Mouse (Mus musculus) megakaryocyte progenitor cell, adult 5-6 weeks (primary cell): ENCODE measurements around the gene Csrp3. TPM values are rescaled to one million over a fixed set of nuclear protein-coding genes. Genes with fewer than 3 reads are reported as not detected.

Experiments used
- ATAC-seq: replicated peaks from 2 replicates; pipeline ENCODE4 v1.8.0; 2016; ENCODE audit warnings: mild to moderate bottlenecking, moderate TSS enrichment, inconsistent platforms; ENCODE audit not compliant: poor library complexity
- total RNA-seq, 2 experiments: library from RNA; stranded (forward) in 1 of 2; stranded (reverse) in 1 of 2; fragments of 157-497, 149-512 nt in 1 of 2; fragments of 200-1000 nt in 1 of 2; gene quantifications; 2 replicates each; pipeline versions ENCODE4 v1.2.3 to v1.2.4; 2015 to 2017

Csrp3 gene
- total RNA-seq (2015), result 4.3 and 5.1 TPM in 2 replicates
- total RNA-seq (2017), result 2.2 and 4.8 TPM in 2 replicates

DNA sequence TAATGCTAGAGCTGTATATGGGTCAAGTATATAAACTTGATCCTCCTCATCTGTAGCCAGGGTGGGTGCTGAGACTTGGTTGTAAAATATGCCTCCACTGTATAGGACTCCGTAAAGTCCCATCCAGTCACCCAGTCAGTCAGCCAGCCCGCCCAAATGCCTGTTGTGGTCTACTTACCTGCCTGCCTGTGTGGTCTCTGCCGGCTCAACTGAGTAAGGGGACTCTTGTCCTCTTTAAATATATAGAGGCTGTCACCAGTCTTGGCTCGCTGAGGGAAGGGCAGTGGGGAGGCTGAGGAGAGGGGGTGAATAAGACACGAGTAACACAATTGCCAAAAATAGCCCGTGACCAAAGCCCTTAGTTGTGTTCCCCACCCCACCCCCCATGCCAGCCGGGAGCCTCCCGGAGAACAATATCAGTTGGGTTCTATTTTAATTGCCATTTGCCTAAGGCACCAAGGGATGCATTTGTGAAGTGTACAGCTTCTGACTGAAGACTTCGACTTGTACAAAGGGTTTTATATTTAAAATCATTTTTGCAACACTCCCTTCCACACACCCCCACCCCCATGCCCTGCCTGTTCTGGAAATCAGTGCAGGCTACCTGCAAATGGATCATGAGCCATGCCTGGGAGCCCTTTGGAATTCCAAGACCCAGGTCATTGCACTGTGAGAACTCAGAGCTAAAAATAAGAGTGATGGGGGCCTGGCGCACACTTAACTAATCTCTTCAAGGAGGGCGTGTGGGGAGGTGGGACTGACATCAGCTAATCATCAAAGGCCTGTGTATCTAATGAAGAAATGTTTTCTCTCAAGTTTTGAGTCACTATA is at the start of gene Csrp3:
Gene Csrp3 (minus strand): TSS at position 214 of the 831 bp plus-strand sequence.
- no peak for ATAC-seq

DNA sequence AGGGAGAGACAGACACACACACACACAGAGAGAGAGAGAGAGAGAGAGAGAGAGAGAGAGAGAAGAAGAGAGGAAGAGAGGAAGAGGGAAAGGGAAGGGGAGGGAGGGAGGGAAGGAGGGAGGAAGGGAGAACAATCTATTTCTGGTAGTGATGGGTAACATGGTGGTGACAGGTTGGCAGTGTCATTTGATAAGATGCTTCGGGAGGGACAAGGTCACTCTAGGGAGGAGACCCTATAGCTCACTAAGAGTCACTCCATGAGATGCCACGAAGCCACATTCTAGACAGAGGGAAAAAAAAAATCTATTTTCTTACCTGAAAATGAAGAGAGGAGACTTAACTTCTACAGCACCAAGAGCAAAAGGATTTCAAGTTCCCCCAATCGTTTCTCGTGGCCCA is 48.2 kb upstream of the Csrp3 start:
- ATAC-seq, result no peak

DNA sequence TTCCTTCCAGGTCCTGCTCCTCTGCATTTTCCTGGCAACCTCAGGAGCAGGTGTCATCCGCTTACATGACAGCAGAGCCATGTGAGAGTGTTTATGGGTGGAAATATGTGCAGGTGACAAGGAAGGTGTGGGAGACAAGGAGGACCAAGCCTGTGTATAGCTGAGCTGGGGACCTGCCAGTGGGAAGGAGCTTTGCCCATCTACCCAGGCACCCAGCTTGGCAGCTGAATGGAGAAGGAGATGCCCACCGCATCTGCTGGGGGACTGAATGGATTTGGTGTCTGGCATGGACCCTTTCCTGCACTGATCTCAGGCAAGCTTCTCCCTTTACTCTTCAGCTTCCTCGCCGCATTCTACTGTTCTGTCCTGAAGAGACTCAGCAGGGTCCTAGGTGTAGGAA is 47.6 kb upstream of the Csrp3 start:
- ATAC-seq, result no peak

DNA sequence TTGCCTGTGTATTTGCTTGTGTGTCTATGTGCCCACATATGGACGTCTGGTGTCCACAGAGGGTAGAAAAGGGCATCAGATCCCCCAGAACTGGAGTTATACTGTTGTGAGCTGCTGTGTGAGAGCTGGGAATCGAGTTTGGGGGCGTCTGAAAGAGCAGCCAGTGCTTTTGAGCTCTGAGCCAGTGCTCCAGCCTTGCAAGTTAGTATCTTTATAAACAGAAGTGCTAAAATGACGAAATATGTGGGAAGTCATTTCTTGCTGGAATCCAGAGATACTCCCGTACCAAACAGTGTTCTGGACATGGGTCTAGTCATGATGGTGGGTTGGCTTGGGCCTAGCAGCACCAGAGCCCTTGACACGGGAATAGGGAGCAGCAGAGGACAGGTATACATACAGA is 46.9 kb upstream of the Csrp3 start:
- ATAC-seq, result no peak

DNA sequence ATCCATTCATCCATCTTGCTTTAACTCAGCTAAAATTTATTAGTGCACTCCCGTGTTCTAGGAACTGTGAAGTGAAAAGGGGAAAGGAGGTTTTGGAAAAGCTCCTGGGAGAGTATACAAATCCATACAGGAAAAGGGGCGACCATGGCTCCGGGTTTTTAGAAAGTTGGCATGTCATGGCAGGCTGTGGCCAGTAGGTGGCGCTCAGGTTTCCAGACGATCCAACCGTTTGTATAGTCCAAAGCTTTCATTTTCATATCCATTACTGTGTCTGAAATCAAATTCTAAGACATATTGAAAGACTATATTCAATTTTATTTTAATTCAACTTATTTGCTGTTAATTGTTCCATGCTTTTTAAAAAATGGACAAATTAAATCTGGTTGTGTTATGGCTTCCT is 46.3 kb upstream of the Csrp3 start:
- peak; percentile 71 for ATAC-seq

DNA sequence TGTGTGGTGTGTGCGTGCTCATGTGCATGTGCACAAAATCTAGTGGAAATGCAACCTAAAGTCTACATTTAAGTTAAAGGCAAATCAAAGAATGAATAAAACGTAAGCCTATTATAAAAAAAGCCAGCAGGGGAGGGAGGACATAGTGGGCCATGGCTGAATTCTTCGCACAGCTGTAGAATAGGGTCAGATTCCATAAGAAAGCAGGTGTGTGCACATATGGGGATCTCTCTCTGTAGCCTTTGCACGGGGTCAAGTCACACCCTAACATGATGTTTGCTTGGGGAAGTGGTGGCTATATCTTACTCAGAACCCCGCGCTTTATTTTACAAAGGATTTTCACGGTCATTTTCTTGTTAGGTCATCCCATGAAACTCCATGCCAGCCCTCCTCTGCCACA is 45.3 kb upstream of the Csrp3 start:
- no peak for ATAC-seq

DNA sequence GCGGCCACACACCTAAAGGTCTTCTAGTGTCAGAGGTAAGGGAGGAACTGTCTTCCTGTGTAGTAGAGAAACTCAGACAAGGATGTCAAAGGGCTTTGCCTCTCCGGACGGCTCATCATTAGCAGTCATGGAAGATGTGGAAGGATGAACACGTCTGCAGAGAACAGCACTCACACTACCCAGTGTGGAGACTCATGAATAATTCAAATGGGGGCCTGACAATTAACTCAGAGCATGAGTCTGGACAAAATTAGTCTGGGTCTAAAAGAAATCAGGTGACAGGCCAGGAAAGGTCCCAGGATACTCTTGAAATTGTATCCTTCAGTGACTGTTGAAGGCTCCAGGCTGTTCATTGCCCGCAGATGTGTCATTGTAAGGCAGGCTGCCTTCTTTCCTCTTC is 43.2 kb upstream of the Csrp3 start:
- no peak for ATAC-seq

DNA sequence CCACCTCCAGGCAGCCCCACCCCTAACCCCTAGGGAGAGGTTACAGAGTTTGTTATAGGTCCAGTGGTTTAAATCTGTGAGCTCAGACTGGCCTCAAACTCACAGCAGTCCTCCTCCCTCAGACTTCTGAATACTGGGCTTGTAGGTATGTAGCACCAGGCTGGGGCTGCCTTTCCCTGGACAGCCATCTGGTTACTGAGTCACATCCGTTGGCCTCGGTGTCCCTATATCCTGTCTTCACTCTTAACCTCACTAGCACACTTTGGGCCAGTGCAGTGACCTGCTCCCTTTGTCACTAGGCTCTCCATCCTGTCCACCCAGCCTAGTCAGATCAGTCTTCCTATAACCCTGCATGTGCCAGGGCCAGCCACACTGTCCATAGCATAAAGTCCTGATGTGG is 40.9 kb upstream of the Csrp3 start:
- no peak for ATAC-seq

DNA sequence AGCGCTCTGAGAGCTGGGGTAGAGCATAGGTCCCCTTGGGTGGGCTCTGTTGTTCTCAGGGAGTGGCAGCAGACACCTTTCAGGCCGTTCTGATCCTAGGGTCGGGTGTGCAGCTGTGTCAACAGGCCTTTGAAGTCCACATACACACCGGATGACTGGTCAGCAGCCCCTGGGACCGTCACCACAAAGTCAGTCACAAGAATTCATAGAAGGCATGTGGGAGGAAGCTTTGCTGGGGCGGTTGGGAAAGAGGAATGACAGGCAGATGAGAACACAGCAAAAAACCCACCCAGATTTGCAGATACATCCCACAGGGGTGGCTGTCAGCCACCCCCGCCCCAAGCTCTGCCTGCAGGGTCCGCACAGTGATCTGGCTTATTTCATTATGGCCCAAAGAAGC is 40.1 kb upstream of the Csrp3 start:
- ATAC-seq, result 0 out of 2 replicates have a peak, but pooled peaks have one; percentile 20

DNA sequence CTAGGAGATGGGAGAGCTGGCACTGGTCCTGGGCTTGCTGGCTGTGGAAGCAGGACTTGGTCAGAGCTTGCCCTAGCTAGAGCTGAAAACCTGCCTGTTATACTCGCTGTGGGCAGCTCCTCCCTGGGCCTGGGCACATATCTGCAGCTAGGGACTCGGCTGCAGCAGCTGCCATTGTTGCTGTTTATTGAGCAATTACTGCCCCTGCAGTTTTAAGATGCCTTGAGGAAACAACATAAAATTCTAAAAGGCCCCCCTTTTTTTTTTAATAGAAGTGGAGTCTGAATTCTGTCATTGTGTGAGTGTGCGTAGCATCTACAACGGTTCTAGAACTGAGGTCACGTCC is 36.4 kb upstream of the Csrp3 start:
- ATAC-seq, result no peak

DNA sequence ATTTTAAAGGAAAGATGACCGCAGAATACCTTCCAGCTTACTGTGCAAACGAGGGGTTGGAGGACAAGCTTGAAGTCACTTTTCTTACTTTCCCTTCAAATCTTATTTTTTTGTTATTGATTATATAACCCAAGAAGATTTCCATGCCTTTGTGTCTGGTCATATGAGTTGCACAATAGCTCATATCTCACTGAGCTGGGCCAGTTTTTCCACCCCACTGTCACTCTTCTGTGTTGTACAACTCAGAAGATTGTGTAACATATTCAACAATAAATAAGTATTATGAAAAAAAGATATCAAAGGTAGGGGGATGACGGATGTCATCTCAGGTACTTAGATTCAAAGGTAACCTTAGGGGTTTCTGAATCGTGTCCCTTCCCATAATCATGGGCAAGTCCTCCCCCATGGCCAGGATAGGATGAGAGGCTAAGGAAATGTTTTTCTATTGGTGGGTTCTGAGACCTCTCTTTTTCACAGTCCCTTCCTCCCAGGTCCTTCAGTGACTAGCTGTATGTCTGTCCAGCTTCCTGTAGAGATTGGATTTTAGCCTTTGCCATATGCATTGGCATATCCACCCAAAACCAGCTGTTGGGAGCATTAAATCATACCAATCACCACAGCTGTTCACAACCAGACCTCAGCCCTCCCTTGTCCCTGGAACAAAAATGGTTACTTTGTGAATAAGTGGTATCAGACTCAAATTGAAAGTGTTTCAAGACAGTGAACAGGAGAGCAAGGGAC is 35.9 kb upstream of the Csrp3 start:
- ATAC-seq, result no peak

DNA sequence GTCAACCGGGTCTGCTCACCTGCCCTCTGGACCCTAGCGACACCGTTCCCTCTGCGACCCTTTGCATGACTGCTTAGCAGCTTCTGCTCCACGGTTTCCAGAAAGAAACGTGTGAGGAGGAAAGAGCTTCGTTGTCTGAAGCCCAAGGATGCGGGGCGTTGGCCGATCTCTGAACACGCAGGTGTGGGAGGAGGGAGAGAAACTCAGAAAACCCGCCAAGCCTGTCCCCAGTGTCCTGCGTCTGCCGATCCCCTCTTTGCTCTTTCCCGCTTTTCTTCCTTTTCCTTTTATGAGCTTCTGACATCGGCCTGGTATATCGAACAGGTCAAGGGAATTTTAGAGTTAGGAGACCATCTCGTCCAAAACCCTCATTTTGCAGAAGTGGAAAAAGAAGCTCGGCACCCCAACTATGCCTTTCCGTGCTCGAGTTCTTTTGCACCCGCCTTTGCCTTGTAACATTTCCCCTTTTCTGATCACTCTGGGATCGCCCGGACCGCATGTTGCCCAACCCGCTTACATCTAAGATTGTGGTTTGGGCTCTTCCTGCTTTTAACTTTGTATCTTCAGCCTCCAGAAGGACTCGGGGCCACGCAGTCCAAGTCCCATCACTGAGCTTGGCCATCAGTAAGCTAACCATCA is 34.3 kb upstream of the Csrp3 start:
- peak; percentile 54 for ATAC-seq

DNA sequence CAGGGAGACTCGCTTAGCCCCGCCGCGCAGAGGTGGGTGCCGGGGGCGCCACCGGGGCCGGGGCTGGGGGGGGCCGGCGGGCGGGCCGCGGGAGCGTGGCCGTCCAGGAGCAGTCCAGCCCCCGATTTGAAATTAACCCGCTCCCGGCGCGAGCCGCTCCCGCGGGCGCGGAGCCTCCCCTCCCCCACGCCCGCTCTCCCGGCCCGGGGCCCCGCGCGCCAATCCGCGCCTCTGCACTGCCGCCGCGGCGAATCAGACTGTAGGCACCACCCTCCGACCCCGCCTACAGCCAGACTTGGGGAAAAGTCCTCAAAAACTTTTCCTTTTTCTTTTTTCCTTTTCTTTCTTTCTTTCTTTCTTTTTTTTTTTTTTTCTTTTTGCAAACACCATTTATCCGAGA is 33.7 kb upstream of the Csrp3 start, which contains the start of gene E2f8:
Gene E2f8 (minus strand): TSS at position 111 of the 400 bp plus-strand sequence.
- ATAC-seq, result peak; percentile 47

DNA sequence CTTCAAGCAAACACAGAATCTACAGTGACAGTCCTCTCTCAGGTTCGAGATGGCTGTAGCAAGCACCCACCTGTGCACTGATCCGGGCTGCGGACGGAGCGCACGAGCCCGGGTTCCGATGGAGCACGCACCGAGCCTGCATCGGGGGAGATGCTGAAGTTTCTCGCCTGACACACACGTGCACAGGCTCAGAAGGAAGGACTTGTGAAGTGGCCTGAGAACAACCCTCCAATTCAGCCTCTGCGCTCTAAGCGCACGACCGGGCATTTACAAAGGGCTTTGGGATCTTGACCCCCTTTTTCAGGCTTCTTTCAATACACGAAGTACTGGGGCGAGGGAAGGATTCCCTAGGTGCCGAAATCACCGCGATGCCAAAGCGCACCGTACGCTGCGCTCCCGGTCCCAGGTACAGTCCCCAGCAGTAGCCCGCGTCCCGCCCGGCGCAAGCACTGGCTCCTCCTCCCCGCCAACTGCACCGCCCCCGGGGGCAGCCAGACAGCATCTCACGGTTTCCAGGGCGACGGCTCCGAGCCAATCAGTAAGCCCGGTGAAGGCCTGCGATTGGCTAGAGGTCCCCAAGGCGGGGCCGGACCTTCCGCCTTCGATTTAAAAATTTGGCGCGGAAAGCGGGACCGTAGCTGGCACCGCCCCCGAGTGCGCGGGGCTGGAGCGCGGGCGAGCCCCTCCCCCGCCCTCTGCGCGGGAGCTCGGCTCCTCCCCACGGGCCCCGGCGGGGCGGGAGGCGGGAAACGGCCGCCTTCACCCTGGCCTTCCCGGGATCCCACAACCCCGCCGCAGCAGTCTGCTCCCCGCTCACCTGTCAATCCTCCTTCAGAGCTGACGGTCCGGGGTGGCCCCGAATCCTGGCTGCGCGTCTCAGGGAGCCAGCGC is 33.0 kb upstream of the Csrp3 start:
- ATAC-seq, result peak; percentile 76

DNA sequence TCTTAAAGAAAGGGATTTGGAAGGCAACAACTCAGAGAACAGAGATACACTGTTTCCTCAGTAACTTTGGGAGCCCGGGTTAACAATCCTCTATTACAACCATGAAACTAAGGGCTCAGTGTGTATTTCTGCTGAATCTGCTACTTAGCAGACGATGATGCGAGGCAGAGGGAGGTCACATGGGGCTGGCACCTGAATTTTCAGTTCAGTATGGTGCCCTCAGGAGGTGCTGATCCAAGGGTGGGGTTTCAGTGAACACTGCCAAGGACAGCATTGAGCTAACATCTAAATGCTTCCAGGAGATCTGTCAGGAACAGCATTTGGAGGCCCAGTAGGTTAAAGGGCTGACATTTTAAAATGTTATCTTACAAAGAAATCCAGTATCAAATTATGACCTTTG is 31.7 kb upstream of the Csrp3 start:
- no peak for ATAC-seq

DNA sequence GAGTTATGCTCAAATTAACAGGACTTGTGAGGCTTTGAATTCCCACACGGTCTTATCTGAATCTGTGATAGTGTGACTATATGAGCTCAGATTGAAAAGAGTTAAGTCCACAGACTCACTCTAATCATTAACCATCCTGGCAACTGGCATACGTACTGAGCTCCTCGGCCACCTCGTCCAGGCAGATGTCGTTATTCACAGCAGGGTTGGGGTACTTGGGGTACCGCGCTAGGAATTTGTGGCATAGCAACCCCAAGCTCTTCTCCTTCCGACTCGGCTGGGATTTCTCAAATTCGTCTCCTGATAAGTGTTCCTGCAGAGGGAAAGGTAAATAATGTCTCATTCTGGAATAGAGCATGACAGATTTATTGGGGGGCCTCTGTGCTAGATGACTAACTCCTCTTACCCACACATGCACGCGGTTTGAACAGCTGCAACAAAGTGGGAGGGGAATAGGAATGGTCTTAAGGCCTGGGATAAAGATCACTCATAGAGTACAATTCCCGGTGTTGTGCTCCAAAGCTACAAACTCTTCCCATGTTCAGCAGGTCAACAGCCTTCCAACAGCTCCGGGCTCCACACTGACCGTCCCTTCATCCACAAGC is 30.1 kb upstream of the Csrp3 start:
- ATAC-seq, result no peak

DNA sequence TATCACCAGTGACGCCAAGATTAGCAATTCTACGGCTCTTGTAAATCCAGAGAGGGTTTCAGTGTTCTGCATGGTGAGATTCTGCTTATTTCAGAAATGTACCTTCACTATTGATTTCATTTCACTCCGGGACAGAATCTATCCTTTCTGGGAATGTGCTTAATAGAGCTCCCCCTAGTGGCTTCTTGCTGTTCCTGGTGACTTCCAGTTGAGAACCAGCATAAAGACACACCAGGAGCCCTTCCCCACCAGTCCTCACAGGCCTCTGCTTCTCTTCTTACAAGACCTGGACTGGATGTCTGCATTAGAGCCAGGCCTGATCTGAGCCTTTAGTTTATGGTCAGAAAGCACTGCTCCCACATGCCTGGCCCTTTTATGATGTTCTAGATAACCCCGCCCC is 28.7 kb upstream of the Csrp3 start:
- peak; percentile 32 for ATAC-seq

DNA sequence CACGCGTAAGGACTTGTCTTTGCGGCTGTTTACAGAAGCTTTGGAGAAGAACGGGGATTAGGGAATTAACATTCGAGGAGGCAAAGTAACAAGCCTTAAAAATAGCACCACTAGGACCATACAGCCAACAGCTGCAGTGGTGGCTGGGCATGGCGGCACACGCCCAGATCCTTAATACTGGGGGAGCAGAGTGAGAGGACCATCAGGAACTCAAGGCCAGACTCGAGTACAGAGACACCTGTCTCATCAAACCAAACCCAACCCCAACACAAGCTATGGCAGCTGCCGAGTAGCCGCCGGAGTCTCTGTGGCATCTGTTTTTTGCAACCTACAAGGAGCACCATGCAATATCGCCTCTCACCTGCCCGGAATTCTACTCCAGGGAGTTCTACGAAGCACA is 27.3 kb upstream of the Csrp3 start:
- ATAC-seq, result no peak

DNA sequence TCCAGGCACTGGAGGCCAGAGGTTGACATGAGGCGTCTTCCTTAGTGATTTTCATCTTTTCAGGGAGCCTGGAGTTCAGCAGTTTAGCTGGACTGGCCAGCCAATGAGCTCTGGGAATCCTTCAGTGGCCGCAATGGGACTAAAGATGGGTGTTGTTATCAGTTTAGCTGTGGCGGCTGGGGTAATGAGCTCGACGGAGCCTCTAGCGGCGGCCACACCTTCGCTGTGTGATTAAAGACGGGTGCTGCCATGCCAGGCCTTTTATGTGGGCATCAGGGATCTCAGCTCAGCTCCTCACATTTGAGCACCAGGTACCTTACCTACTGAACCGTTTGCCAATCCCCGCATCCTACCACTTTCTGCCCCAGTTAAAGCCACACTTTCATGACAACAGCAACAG is 23.5 kb upstream of the Csrp3 start:
- peak; percentile 53 for ATAC-seq

DNA sequence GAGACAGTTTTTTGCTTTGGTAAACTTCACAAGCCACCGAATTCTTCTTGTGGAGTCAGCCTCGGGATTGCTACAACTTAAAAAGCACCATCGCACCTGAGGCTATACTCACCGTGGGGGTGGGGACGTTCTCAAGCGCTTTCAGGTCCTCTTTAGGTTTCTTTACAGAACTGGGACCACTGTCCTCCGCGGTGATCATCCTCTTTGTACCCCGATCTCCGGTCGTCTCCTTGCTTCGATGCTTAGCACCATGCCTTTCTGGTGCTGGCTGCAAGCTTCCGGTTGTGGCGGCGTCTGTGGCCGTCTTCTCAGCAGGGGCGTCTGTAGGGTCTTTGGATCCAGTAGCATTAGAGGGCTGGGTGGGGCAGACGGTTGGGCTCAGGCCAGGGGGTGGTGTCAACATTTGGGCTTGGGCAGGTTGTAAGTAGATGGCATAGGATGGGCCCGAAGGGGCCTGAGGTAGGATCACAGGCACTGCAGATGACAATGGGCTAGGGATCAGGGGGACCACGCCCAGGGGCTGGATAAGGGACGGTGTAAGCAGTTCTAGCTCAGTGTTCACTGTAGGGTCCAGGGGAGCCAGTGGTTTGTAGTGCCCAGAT is 22.8 kb upstream of the Csrp3 start:
- ATAC-seq, result peak; percentile 13; the same call in 1 of the 2 replicates
